In the genomic region with DNA sequence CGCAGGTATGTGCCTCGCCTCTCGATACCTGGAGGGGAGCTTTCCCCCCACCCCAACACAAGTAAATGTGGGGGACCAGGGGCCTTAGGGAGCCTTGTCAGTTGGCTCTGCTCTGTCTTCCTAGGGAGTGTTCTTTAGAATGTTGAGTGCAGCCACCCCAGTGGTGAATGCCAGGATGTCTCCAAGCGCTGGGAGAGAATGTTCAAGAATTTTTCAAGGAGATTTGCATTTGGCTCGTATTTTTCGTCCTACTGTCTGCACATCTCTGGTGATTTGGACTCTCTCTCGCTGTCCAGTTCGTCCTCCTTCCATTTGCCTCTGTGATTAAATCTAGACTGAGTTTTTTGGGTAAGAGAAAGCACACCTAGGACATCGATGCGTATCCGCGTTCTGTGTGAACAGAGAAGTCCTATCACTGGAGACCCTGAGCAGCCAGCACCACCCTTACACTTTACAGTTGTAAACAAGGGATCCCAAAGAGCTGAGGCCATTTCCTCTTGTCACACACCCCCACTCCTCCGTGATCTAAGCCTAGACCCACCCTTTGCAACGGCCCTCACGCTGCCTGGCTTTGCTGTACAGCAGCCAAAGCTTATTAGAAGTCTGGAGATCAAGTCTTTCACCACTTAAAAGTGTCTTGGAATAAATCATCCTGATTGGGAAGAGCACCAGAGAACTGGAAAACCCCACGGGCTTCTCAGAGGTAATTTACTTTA, we compare ENCODE assay signal across 15 mouse cellular contexts.
DNase-seq lines count a peak whose midpoint lies in the region; ATAC-seq and TF ChIP-seq lines count a peak whose summit lies in the region.
"Had no signal": no experiment of that assay in that cellular context is flagged by ENCODE, and none has a peak within 500 bp of the region (broad histone marks: within the 10 kb centered on the region; RNA-seq: fewer than 3 reads in every experiment).

No protein-coding gene starts in this region.

- no peak for TF ChIP-seq POLR2A in thymus, adult 2 months (IDR thresholded peaks at IDR 0.05; ENCODE audit: control insufficient read depth, extremely low read depth, insufficient read depth, low read length, poor library complexity)

- H3K9ac ChIP-seq in stomach, embryonic 16.5 days (ENCODE audit: low read length): no peak overlapping the region; the same call in 1 of the 2 replicates
- H3K9ac ChIP-seq in stomach, postnatal 0 days (ENCODE audit: low read length): no peak overlapping the region
- H3K9ac ChIP-seq: limb, embryonic 12.5 days; stomach, embryonic 15.5 days had no signal

- TF ChIP-seq EP300 in stomach, postnatal 0 days (optimal IDR thresholded peaks at IDR 0.05): no peak

- H3K27ac ChIP-seq in heart, embryonic 10.5 days: 0 out of 2 replicates have a peak overlapping the region, but pooled peaks have one; percentile 11
- H3K27ac ChIP-seq in stomach, embryonic 16.5 days (ENCODE audit: low read length): no peak overlapping the region; the same call in 1 of the 2 replicates
- H3K27ac ChIP-seq in stomach, postnatal 0 days (replicated peaks): no peak overlapping the region
- no peak overlapping the region for H3K27ac ChIP-seq in thymus, adult 2 months (ENCODE audit: control insufficient read depth, insufficient read depth, low read length)
- H3K27ac ChIP-seq: limb, embryonic 12.5 days; macrophage; stomach, embryonic 15.5 days had no signal

- peak; percentile 53; the same call in 1 of the 2 replicates for ATAC-seq in stomach, embryonic 16.5 days (ENCODE audit: insufficient read depth, low FRiP score)
- ATAC-seq in stomach, postnatal 0 days (ENCODE audit: low FRiP score, low TSS enrichment): no peak

- no peaks in the 10 kb centered on the region for H3K27me3 ChIP-seq in heart, embryonic 10.5 days (ENCODE audit: insufficient read depth, poor library complexity, severe bottlenecking)
- no peaks in the 10 kb centered on the region for H3K27me3 ChIP-seq in stomach, embryonic 16.5 days (ENCODE audit: control insufficient read depth, insufficient read depth, low read length)
- H3K27me3 ChIP-seq in stomach, postnatal 0 days (ENCODE audit: control insufficient read depth, insufficient read depth, low read length): no peaks in the 10 kb centered on the region
- H3K27me3 ChIP-seq in thymus, adult 2 months (ENCODE audit: control insufficient read depth, insufficient read depth, low read length): no peaks in the 10 kb centered on the region
- H3K27me3 ChIP-seq: limb, embryonic 12.5 days; stomach, embryonic 15.5 days had no signal

- no peaks in the 10 kb centered on the region for H3K36me3 ChIP-seq in heart, embryonic 10.5 days
- H3K36me3 ChIP-seq in stomach, embryonic 16.5 days (ENCODE audit: control insufficient read depth, insufficient read depth, low read length): no peaks in the 10 kb centered on the region
- no peaks in the 10 kb centered on the region for H3K36me3 ChIP-seq in stomach, postnatal 0 days (ENCODE audit: control insufficient read depth, insufficient read depth, low read length)
- no peaks in the 10 kb centered on the region for H3K36me3 ChIP-seq in thymus, adult 2 months (ENCODE audit: control insufficient read depth, insufficient read depth, low read length)
- H3K36me3 ChIP-seq: limb, embryonic 12.5 days; stomach, embryonic 15.5 days had no signal

- no peak overlapping the region for H3K4me3 ChIP-seq in heart, embryonic 10.5 days
- H3K4me3 ChIP-seq in stomach, embryonic 16.5 days (replicated peaks; ENCODE audit: low read length): no peak overlapping the region
- no peak overlapping the region for H3K4me3 ChIP-seq in stomach, postnatal 0 days (ENCODE audit: low read depth, low read length)
- H3K4me3 ChIP-seq in thymus, adult 2 months (ENCODE audit: control insufficient read depth, insufficient read depth, low read length): no peak overlapping the region
- H3K4me3 ChIP-seq: erythroblast, embryonic 14.5 days; limb, embryonic 12.5 days; stomach, embryonic 15.5 days had no signal

- no peaks in the 10 kb centered on the region for H3K9me3 ChIP-seq in heart, embryonic 10.5 days
- H3K9me3 ChIP-seq in stomach, embryonic 16.5 days (replicated peaks; ENCODE audit: control insufficient read depth, low read length): no peaks in the 10 kb centered on the region
- no peaks in the 10 kb centered on the region for H3K9me3 ChIP-seq in stomach, postnatal 0 days (ENCODE audit: control insufficient read depth, low read length)
- H3K9me3 ChIP-seq: limb, embryonic 12.5 days; stomach, embryonic 15.5 days had no signal

- intact Hi-C loops in heart, postnatal 25 days (cut with DNase I): no loop called here

- H3K4me1 ChIP-seq in heart, embryonic 10.5 days: peaks cover 29% of the 10 kb centered on the region
- H3K4me1 ChIP-seq in stomach, embryonic 16.5 days (ENCODE audit: control insufficient read depth, insufficient read depth, low read length): peaks cover 15% of the 10 kb centered on the region
- peaks cover 3% of the 10 kb centered on the region; the same call in 1 of the 2 replicates for H3K4me1 ChIP-seq in stomach, postnatal 0 days (replicated peaks; ENCODE audit: control insufficient read depth, insufficient read depth)
- peaks cover 10% of the 10 kb centered on the region for H3K4me1 ChIP-seq in thymus, adult 2 months (replicated peaks; ENCODE audit: control insufficient read depth, insufficient read depth, low read length)

- DNase-seq in heart, embryonic 10.5 days (ENCODE audit: low spot score): no peak
- DNase-seq in heart, postnatal 25 days (ENCODE audit: low spot score): no peak
- no peak for DNase-seq in stomach, postnatal 0 days (ENCODE audit: low spot score)
- peak; percentile 58 for DNase-seq in lung, postnatal 14 days
- no peak for DNase-seq in thymus, adult 2 months
- DNase-seq in layer of hippocampus, postnatal 10 days (ENCODE audit: low spot score in 2 of 2): no peak
- DNase-seq in layer of hippocampus, postnatal 36 days: no peak
- DNase-seq: cerebellum, adult 11-12 months; heart, postnatal 10 days; kidney, adult 2 months had no signal

- TF ChIP-seq CTCF in stomach, postnatal 0 days (IDR thresholded peaks at IDR 0.05; ENCODE audit: low read depth): no peak
- no peak for TF ChIP-seq CTCF in thymus, adult 2 months (IDR thresholded peaks at IDR 0.05; ENCODE audit: borderline replicate concordance, control insufficient read depth, extremely low read depth, insufficient read depth, low read length, poor library complexity)

- no peak overlapping the region for H3K4me2 ChIP-seq in stomach, embryonic 16.5 days (ENCODE audit: low read depth, low read length)
- H3K4me2 ChIP-seq in stomach, postnatal 0 days (replicated peaks; ENCODE audit: low read depth): no peak overlapping the region
- H3K4me2 ChIP-seq: limb, embryonic 12.5 days; stomach, embryonic 15.5 days had no signal

- 73% methylated on average over 16 of the region's 16 CpGs for WGBS in heart, embryonic 10.5 days
- 62% methylated on average over 16 of the region's 16 CpGs for WGBS in stomach, embryonic 16.5 days
- WGBS in stomach, postnatal 0 days: 53% methylated on average over 16 of the region's 16 CpGs
- 89% methylated on average over 16 of the region's 16 CpGs for WGBS in thymus, adult 2 months
